Mouse (Mus musculus) right cerebral cortex, postnatal 36 days (tissue): ENCODE results near the gene Dgcr2.

Experiments
- DNase-seq, 2 experiments: peaks; one replicate each; pipeline ENCODE4 v3.0.0; 2022; ENCODE audit warnings: low spot score in 2 of 2, mixed read lengths in 1 of 2

The Dgcr2 gene

DNA sequence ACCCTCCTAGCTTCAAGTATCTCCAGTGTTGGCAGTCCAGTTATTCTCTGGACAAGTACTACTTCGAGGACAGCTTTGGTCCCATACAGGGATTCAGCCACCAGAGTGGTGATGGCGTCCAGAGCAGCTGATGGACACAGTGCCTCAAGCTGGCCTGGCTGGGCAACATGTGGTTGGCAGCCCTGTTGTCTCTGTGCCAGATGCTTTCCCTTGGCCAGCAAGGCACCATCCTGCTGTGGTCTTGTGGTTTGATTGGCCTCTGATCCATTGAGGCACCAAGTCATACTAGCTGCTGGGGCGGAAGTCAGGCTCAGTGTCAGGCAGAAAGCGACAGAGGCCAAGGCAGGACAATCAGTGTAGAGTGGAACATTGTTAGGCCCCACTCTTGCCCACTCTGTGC is 89.2 kb downstream of the Dgcr2 start:
- DNase-seq = no peak

GRCm38 (mm10) chr16:17807192-17808009 is 91.0 kb downstream of the Dgcr2 start:
- DNase-seq = peak; percentile 82 to 83

- no peak for DNase-seq
Measured at GRCm38 (mm10) chr16:17806581-17807191, 91.7 kb downstream of the Dgcr2 start.

DNA sequence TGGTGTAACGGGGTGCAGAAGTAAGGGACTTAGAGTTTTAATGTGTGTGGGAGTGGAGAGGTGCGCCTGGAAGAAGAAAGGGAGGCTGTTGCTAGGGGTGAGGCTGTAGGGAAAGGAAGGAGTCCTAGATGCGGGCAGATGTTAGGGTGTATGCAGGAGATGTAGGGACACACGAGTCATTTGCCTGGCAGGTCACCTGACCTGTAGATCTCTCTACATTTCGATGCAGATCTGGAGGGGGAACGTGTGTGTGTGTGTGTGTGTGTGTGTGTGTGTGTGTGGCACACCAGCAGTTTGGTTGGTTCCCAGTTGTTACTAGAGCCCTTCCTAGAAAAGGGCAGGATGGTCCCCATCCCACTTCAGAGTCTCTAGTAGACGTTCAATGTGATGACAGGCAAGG is 93.4 kb downstream of the Dgcr2 start:
- no peak for DNase-seq

DNA sequence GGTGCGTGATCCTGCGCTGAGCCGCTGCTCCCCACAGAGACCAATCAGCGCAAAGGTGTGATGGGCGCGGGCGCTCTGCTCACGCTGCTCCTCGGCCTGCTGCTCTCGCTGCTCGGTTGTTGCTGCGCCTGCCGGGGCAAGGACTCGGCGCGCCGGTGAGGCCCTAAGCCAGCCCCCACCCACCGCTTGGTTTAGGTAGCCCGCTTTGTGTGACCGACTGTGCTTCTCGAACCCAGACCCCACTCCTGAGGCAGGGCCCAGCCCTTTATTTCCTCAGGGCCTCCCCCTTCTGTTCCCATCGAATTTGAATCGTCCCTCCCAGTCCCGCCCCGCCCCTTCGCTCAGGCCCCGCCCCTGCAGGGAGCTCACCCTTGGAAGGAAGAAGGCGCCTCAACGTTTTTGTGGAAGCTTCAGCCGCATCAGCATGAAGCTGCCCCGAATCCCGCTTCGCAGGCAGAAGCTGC is 93.9 kb downstream of the Dgcr2 start:
- DNase-seq = no peak

DNA sequence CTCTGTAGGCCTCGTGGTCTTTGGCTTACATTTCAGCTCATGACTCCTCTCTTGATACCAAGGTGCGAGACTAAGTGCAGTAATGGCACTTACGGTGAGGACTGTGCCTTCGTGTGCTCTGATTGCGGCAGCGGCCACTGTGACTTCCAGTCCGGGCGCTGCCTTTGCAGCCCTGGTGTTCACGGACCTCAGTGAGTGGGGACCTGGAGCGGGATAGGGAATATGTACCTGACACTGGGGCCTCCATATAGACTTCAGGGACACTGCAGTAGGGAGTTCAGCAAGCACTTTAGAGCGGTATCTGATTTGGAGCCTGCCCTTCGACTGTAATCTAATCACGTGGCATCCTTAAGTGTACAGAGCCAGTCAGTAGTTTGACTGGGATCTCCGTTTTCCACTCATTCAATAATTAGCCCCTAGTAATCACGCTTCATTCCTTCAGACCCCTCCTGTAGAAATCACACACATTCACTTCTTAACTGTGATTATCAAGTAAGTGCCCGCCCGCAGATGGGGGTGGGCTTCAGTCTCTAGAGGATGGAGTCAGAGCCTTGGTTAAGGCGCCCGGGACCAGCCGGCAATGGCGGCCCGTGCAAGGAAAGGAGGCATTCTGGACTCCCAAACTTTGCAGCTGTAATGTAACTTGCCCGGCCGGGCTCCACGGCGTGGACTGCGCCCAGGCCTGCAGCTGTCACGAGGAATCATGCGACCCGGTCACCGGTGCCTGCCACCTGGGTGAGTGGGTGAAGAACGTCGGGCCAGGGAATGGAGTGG is 94.5 kb downstream of the Dgcr2 start:
- no peak for DNase-seq

- DNase-seq = peak; percentile 54 to 55
Measured at GRCm38 (mm10) chr16:17802839-17803674, 95.3 kb downstream of the Dgcr2 start.

DNA sequence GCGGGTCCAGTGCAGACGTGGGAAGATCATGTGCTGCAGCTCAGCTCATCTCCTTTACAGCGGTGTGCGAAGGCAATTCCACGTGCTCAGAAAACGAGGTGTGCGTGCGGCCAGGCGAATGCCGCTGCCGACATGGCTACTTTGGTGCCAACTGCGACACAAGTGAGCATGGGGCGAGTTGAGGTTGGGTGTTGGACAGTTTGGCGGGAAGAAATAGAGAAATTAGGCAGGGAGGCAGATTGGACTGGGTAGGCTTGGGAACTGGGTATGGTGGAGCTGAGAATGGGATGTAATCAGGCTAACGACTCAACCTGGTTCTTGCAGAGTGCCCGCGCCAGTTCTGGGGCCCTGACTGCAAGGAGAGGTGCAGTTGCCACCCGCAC is 95.9 kb downstream of the Dgcr2 start:
- DNase-seq = no peak

DNA sequence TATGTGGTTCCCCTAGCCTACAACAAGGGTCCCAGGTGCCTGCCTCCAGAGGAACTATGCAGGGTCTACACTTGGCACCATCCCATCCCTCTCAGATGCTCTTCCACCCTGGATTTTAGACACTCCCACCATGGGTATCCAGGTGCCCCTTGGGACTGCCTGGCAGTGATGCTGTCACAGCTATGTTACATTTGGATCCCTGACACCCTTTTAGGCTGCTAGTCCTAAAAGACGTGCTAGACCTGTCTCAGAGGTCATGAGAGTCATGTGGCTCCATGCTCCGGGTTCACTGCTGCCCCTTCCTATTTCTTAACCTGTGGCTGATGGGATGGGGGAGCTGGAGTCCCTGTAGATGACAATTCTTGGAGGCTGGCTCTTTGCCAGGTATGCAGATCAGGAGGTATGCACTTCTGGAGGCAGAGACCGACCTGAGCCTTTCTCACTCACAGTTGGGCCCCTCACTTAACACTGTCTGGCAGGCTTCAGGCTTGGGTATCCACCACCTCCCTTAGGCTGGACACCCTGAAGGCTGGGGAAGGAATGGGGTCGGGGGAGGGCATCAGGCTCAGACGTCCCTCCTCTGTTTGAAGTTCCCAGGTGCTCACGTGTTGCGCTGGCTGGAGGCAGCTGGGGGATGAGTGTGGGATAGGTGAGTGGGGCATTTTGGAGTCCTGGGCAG is 96.4 kb downstream of the Dgcr2 start:
- DNase-seq = no peak

- DNase-seq = no peak
Measured at GRCm38 (mm10) chr16:17799584-17799983, 98.8 kb downstream of the Dgcr2 start.

- no peak for DNase-seq
Measured at GRCm38 (mm10) chr16:17798321-17799180, 99.8 kb downstream of the Dgcr2 start.

GRCm38 (mm10) chr16:17797812-17798311 is 100.5 kb downstream of the Dgcr2 start:
- no peak for DNase-seq

- no peak for DNase-seq
Measured at GRCm38 (mm10) chr16:17796971-17797811, 101.2 kb downstream of the Dgcr2 start, which contains the start of gene Scarf2. TSS of gene Scarf2 (plus strand) at chr16:17797282.

DNA sequence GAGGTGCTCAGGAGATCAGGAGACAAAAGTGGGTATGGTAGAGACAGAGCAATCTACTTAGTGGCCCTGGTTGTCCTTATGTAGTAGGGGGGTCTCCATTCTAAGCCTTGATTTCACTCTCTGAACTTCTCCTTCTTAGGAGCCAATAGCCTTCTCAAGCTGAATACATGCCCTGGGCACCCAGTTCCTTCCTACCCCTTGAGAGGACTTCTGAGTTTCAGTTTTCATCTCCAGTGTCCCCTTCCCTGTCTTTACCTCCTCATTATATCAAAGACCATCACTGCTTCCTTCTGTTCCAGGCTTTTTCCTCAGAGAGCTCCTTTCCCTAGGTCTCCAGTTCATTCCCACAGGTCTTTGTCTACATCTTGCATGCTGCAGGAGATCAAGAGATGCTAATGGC is 101.8 kb downstream of the Dgcr2 start:
- no peak for DNase-seq

GRCm38 (mm10) chr16:17795643-17796042 is 102.7 kb downstream of the Dgcr2 start:
- DNase-seq = no peak

DNA sequence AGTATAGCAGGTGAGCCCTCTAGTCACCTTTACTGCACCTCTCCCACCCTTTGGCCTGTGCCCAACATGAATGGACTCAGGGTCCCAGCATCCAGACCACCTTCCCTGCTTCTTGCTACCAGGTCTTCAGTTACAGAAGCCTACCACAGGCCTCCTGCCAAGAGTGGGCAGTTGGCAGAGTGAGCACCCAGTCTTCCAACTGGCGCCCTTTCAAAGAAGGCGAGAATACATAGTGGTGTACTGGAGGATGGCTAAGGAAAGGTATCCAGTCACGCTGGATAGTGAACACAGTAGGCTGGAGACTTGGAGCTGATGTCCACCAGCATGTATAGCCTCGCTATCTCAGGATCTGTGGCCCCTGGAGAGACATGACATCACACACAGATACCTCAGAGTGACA is 104.3 kb downstream of the Dgcr2 start:
- no peak for DNase-seq

DNA sequence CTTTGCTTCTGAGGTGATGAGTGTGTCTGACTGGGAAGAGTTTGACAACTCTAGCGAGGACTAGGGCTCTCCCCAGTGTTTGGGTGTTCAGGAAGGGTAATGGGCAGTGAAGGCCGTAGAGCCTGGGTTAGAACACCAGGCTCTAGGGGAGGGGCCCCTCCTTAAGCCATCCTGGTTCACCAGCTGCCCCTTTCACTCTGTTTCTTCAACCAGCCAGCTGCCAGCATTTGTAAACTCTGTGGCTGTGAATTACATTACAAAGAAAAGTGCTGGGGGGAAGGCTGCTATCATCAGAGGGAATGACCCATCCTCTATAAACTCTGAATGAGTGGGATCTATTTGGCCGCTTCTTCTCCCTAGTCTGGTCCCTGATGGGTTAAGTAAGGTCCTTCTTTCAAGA is 105.6 kb downstream of the Dgcr2 start:
- no peak for DNase-seq
